Mouse (Mus musculus): ENCODE measurements around the gene Slc17a7.

- TF ChIP-seq CTCF (IDR thresholded peaks at IDR 0.05) (no peak), EP300 (IDR thresholded peaks at IDR 0.05) (no peak)
Measured at GRCm38 (mm10) chr7:45183672-45184071, 19.9 kb downstream of the Slc17a7 start.
